Mouse (Mus musculus) heart, embryonic 15.5 days (tissue): Measurements from ENCODE around the gene Dgcr2. TPM values are rescaled to one million over a fixed set of nuclear protein-coding genes. Genes with fewer than 3 reads are reported as not detected.

ENCODE experiments used
- ATAC-seq: fragments of 200-750 bp; cut with Nextera tagmentation; replicated peaks from 2 replicates; pipeline ENCODE4 v1.8.0; 2017; ENCODE audit warnings: low read depth, moderate TSS enrichment; ENCODE audit not compliant: insufficient number of reproducible peaks, insufficient read depth, low FRiP score
- H3K27ac ChIP-seq: fragments of 300-500 bp; sonication (generic); 2 replicates; pipeline ENCODE4 v1.5.1; 2015; ENCODE audit warnings: mild to moderate bottlenecking, inconsistent platforms
- H3K27me3 ChIP-seq: fragments of 300-500 bp; sonication (generic); 2 replicates; pipeline ENCODE4 v1.6.1; 2015; ENCODE audit warnings: inconsistent platforms
- H3K36me3 ChIP-seq: fragments of 300-500 bp; sonication (generic); 2 replicates; pipeline ENCODE4 v1.6.1; 2015; ENCODE audit warnings: mild to moderate bottlenecking, inconsistent platforms
- H3K4me1 ChIP-seq: fragments of 300-500 bp; sonication (generic); replicated peaks from 2 replicates; pipeline ENCODE4 v1.6.1; 2015; ENCODE audit warnings: inconsistent platforms
- H3K4me2 ChIP-seq: fragments of 300-500 bp; sonication (generic); 2 replicates; pipeline ENCODE4 v1.6.1; 2015; ENCODE audit warnings: inconsistent platforms, mild to moderate bottlenecking, moderate library complexity
- H3K4me3 ChIP-seq: fragments of 300-500 bp; sonication (generic); 2 replicates; pipeline ENCODE4 v1.5.1; 2015; ENCODE audit warnings: mild to moderate bottlenecking, inconsistent platforms
- H3K9ac ChIP-seq: fragments of 300-500 bp; sonication (generic); 2 replicates; pipeline ENCODE4 v1.6.1; 2015; ENCODE audit warnings: mild to moderate bottlenecking, inconsistent platforms
- H3K9me3 ChIP-seq: fragments of 300-500 bp; sonication (generic); replicated peaks from 2 replicates; pipeline ENCODE4 v1.6.1; 2016; ENCODE audit warnings: inconsistent platforms
- whole genome bisulfite sequencing: fragments of 180-500 bp; shearing (Covaris S2); methylation state at CpG from one replicate; pipeline ENCODE4 v1.1.7; 2015; ENCODE audit warnings: mixed read lengths; 5-methylcytosine and 5-hydroxymethylcytosine counted together
- polyA plus RNA-seq: library from polyadenylated mRNA; unstranded; fragments of >200 nt; fragmentation: Nextera tagmentation; extraction: Ambion mirVana; gene quantifications from 2 replicates; pipeline ENCODE4 v1.2.1, GENCODE M21; 2015

Gene Dgcr2
- polyA plus RNA-seq, 1 experiment from 2014 or later: 41.8 TPM

GRCm38 (mm10) chr16:17830385-17831178, 67.8 kb downstream of the Dgcr2 start:
- peaks cover 65% of the 10 kb centered on the region for H3K27me3 ChIP-seq
- ATAC-seq: no peak
- H3K9me3 ChIP-seq: no peaks in the 10 kb centered on the region
- WGBS: 72% methylated on average over 10 of the region's 10 CpGs
- H3K4me1 ChIP-seq: peaks cover 18% of the 10 kb centered on the region
- no peak overlapping the region for H3K4me2 ChIP-seq
- H3K36me3 ChIP-seq: no peaks in the 10 kb centered on the region
- H3K9ac ChIP-seq: no peak overlapping the region
- no peak overlapping the region for H3K4me3 ChIP-seq
- H3K27ac ChIP-seq: no peak overlapping the region

- no peak overlapping the region for H3K27ac ChIP-seq
- H3K4me1 ChIP-seq: peaks cover 11% of the 10 kb centered on the region
- ATAC-seq: no peak
- H3K4me3 ChIP-seq: no peak overlapping the region
- peaks cover 51% of the 10 kb centered on the region for H3K27me3 ChIP-seq
- no peaks in the 10 kb centered on the region for H3K36me3 ChIP-seq
- H3K9ac ChIP-seq: no peak overlapping the region
- H3K4me2 ChIP-seq: no peak overlapping the region
- no peaks in the 10 kb centered on the region for H3K9me3 ChIP-seq
- 77% methylated on average over 3 of the region's 3 CpGs for WGBS
Observed at GRCm38 (mm10) chr16:17828867-17829266, 69.5 kb downstream of the Dgcr2 start.

- Histone ChIP-seq H3K9ac (no peak overlapping the region), H3K27me3 (peaks cover 46% of the 10 kb centered on the region), H3K4me1 (peaks cover 5% of the 10 kb centered on the region), H3K4me2 (no peak overlapping the region), H3K27ac (no peak overlapping the region), H3K36me3 (no peaks in the 10 kb centered on the region), H3K4me3 (no peak overlapping the region), H3K9me3 (no peaks in the 10 kb centered on the region)
- WGBS: 63% methylated on average over 2 of the region's 2 CpGs
- no peak for ATAC-seq
Observed at GRCm38 (mm10) chr16:17828229-17828628, 70.1 kb downstream of the Dgcr2 start.

GRCm38 (mm10) chr16:17826500-17826899, 71.9 kb downstream of the Dgcr2 start:
- Histone ChIP-seq H3K9me3 (no peaks in the 10 kb centered on the region), H3K36me3 (no peaks in the 10 kb centered on the region), H3K27ac (no peak overlapping the region), H3K4me3 (no peak overlapping the region), H3K27me3 (peaks cover 36% of the 10 kb centered on the region), H3K9ac (no peak overlapping the region), H3K4me1 (no peaks in the 10 kb centered on the region), H3K4me2 (no peak overlapping the region)
- WGBS: 71% methylated on average over 2 of the region's 2 CpGs
- ATAC-seq: no peak

- no peak overlapping the region for H3K27ac ChIP-seq
- no peaks in the 10 kb centered on the region for H3K9me3 ChIP-seq
- H3K36me3 ChIP-seq: no peaks in the 10 kb centered on the region
- H3K4me2 ChIP-seq: no peak overlapping the region
- no peak for ATAC-seq
- H3K9ac ChIP-seq: no peak overlapping the region
- no peak overlapping the region for H3K4me3 ChIP-seq
- 81% methylated on average over 8 of the region's 8 CpGs for WGBS
- peaks cover 21% of the 10 kb centered on the region for H3K4me1 ChIP-seq
- peaks cover 43% of the 10 kb centered on the region for H3K27me3 ChIP-seq
Observed at GRCm38 (mm10) chr16:17816528-17816927, 81.8 kb downstream of the Dgcr2 start.

- H3K9ac ChIP-seq: peak overlapping the region; percentile 60
- 2% methylated on average over 63 of the region's 63 CpGs for WGBS
- H3K4me3 ChIP-seq: peak overlapping the region; percentile 53
- peaks cover 40% of the 10 kb centered on the region for H3K27me3 ChIP-seq
- ATAC-seq: peak; percentile 75
- no peak overlapping the region for H3K27ac ChIP-seq
- H3K4me2 ChIP-seq: peak overlapping the region; percentile 89
- no peaks in the 10 kb centered on the region for H3K9me3 ChIP-seq
- H3K4me1 ChIP-seq: peaks cover 23% of the 10 kb centered on the region
- H3K36me3 ChIP-seq: no peaks in the 10 kb centered on the region
Observed at GRCm38 (mm10) chr16:17815411-17816402, 82.7 kb downstream of the Dgcr2 start.

GRCm38 (mm10) chr16:17813173-17813572, 85.2 kb downstream of the Dgcr2 start:
- WGBS: 37% methylated on average over 4 of the region's 4 CpGs
- no peak for ATAC-seq
- Histone ChIP-seq H3K4me3 (no peak overlapping the region), H3K9me3 (no peaks in the 10 kb centered on the region), H3K27me3 (peaks cover 33% of the 10 kb centered on the region), H3K27ac (no peak overlapping the region), H3K9ac (no peak overlapping the region), H3K4me2 (no peak overlapping the region), H3K36me3 (no peaks in the 10 kb centered on the region), H3K4me1 (peaks cover 43% of the 10 kb centered on the region)

- no peak overlapping the region for H3K27ac ChIP-seq
- H3K4me2 ChIP-seq: no peak overlapping the region
- ATAC-seq: no peak
- no peak overlapping the region for H3K9ac ChIP-seq
- H3K4me3 ChIP-seq: no peak overlapping the region
- H3K36me3 ChIP-seq: no peaks in the 10 kb centered on the region
- 4% methylated on average over 5 of the region's 5 CpGs for WGBS
- H3K27me3 ChIP-seq: peaks cover 33% of the 10 kb centered on the region
- H3K4me1 ChIP-seq: peaks cover 53% of the 10 kb centered on the region
- H3K9me3 ChIP-seq: no peaks in the 10 kb centered on the region
Observed at GRCm38 (mm10) chr16:17812120-17812519, 86.2 kb downstream of the Dgcr2 start.

GRCm38 (mm10) chr16:17809711-17810110, 88.7 kb downstream of the Dgcr2 start:
- peak overlapping the region; percentile 56 for H3K27ac ChIP-seq
- ATAC-seq: peak; percentile 19; the same call in 1 of the 2 replicates
- H3K9me3 ChIP-seq: no peaks in the 10 kb centered on the region
- no peaks in the 10 kb centered on the region for H3K36me3 ChIP-seq
- no peak overlapping the region for H3K4me3 ChIP-seq
- H3K9ac ChIP-seq: no peak overlapping the region
- H3K27me3 ChIP-seq: peaks cover 40% of the 10 kb centered on the region
- WGBS: 31% methylated on average over 7 of the region's 7 CpGs
- peaks cover 55% of the 10 kb centered on the region for H3K4me1 ChIP-seq
- H3K4me2 ChIP-seq: no peak overlapping the region

GRCm38 (mm10) chr16:17809125-17809524, 89.2 kb downstream of the Dgcr2 start:
- Histone ChIP-seq H3K27ac (peak overlapping the region; percentile 56), H3K4me2 (no peak overlapping the region), H3K9me3 (no peaks in the 10 kb centered on the region), H3K36me3 (no peaks in the 10 kb centered on the region), H3K4me1 (peaks cover 60% of the 10 kb centered on the region), H3K9ac (no peak overlapping the region), H3K4me3 (no peak overlapping the region), H3K27me3 (peaks cover 43% of the 10 kb centered on the region)
- WGBS: 70% methylated on average over 4 of the region's 4 CpGs
- ATAC-seq: no peak
